Mouse (Mus musculus): ENCODE data around the gene Npy4r.

Gene Npy4r

GRCm38 (mm10) chr14:34119046-34119723 is 33.1 kb downstream of the Npy4r start:
- DNase-seq: no peak

GRCm38 (mm10) chr14:34114311-34114710 is 38.0 kb downstream of the Npy4r start:
- DNase-seq: no peak

- no peak for DNase-seq
Measured at GRCm38 (mm10) chr14:34107594-34107993, 44.7 kb downstream of the Npy4r start.

- DNase-seq: no peak
Measured at GRCm38 (mm10) chr14:34106389-34107062, 45.8 kb downstream of the Npy4r start.

- peak; percentile 47 for DNase-seq
Measured at GRCm38 (mm10) chr14:34104892-34105291, 47.4 kb downstream of the Npy4r start.

GRCm38 (mm10) chr14:34103855-34104254 is 48.4 kb downstream of the Npy4r start:
- DNase-seq: no peak

- DNase-seq: no peak
Measured at GRCm38 (mm10) chr14:34102601-34103000, 49.7 kb downstream of the Npy4r start, which contains the start of gene A630023A22Rik. Gene A630023A22Rik, minus strand, starts transcription at chr14:34102754.

GRCm38 (mm10) chr14:34096161-34096560 is 56.1 kb downstream of the Npy4r start:
- DNase-seq: no peak

Measured in right cerebral cortex, adult 18-20 months (tissue).